Mouse (Mus musculus): ENCODE measurements around the gene Rcl1.

DNA sequence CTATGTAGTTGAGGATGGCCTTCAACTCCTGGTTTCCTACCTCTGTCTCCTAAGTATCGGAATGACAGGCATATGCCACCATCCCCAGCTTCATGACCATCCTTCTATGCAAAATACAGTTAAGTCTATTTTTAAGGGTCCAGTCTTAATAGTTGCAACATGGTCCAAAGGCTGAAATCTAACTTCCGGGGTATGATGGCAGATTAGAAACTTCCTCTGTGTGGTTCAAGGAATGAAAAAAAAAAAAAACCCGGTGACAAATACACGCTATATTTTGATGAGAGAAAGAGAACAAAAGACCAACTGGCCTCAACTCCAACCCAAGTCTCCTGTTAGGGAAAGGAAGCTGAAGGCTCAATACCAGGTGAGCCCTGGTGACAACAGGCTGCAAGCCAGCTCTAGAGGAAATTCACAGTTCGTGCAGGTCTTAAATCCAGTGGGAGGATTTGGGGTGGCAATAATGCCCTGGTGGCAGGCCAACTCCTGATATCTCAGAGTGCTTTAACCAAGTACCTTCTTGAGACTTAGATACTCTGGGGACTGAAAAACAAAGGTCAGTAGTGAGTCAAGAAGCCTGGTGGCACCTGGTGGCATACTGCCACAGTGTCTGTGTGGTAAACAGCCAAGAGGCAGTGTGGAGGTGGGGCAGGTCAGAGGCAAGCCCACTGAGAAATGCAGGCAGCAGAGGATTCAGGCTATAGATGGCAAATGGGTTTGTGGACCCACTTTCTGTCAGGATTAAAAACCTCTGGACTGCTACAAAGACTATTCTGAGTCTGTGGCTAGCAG is 56.7 kb downstream of the Rcl1 start:
- TF ChIP-seq CTCF (IDR thresholded peaks at IDR 0.05) (0 out of 2 replicates have a peak, but pooled peaks have one; percentile 12), EP300 (IDR thresholded peaks at IDR 0.05) (no peak)
